Mouse (Mus musculus) midbrain, embryonic 15.5 days (tissue): Measurements from ENCODE around the gene Gm21904. TPM values are rescaled to one million over a fixed set of nuclear protein-coding genes. Genes with fewer than 3 reads are reported as not detected.
"Not testable (repeated sequence)": the region's sequence is repeated elsewhere in the genome, so short reads cannot be mapped to it uniquely, and the experiment has no call there.

Experiments
- ATAC-seq: fragments of 200-750 bp; cut with Nextera tagmentation; replicated peaks from 2 replicates; pipeline ENCODE4 v1.8.0; 2017; ENCODE audit warnings: moderate TSS enrichment
- H3K27ac ChIP-seq: fragments of 300-500 bp; sonication (generic); 2 replicates; pipeline ENCODE4 v1.5.1; 2015; ENCODE audit warnings: mild to moderate bottlenecking, inconsistent platforms
- H3K27me3 ChIP-seq: fragments of 300-500 bp; sonication (generic); replicated peaks from 2 replicates; pipeline ENCODE4 v1.6.1; 2015; ENCODE audit warnings: inconsistent platforms
- H3K36me3 ChIP-seq: fragments of 300-500 bp; sonication (generic); replicated peaks from 2 replicates; pipeline ENCODE4 v1.6.1; 2015; ENCODE audit warnings: inconsistent platforms
- H3K4me1 ChIP-seq: fragments of 300-500 bp; sonication (generic); 2 replicates; pipeline ENCODE4 v1.6.1; 2015; ENCODE audit warnings: inconsistent platforms
- H3K4me2 ChIP-seq: fragments of 300-500 bp; sonication (generic); 2 replicates; pipeline ENCODE4 v1.6.1; 2015; ENCODE audit warnings: inconsistent platforms, mild to moderate bottlenecking, moderate library complexity
- H3K4me3 ChIP-seq: fragments of 300-500 bp; sonication (generic); 2 replicates; pipeline ENCODE4 v1.5.1; 2015; ENCODE audit warnings: mild to moderate bottlenecking, inconsistent platforms
- H3K9ac ChIP-seq: fragments of 300-500 bp; sonication (generic); 2 replicates; pipeline ENCODE4 v1.6.1; 2015; ENCODE audit warnings: mild to moderate bottlenecking, inconsistent platforms
- H3K9me3 ChIP-seq: fragments of 300-500 bp; sonication (generic); 2 replicates; pipeline ENCODE4 v1.6.1; 2016; ENCODE audit warnings: inconsistent platforms
- WGBS: fragments of 180-500 bp; shearing (Covaris S2); methylation state at CpG from one replicate; pipeline ENCODE4 v1.1.7; 2015; ENCODE audit warnings: mixed read lengths; 5-methylcytosine and 5-hydroxymethylcytosine counted together
- polyA plus RNA-seq: library from polyadenylated mRNA; unstranded; fragments of >200 nt; fragmentation: Nextera tagmentation; extraction: Ambion mirVana; gene quantifications from 2 replicates; pipeline ENCODE4 v1.2.1, GENCODE M21; 2015

Gene Gm21904
- not detected in 2 replicates for polyA plus RNA-seq

DNA sequence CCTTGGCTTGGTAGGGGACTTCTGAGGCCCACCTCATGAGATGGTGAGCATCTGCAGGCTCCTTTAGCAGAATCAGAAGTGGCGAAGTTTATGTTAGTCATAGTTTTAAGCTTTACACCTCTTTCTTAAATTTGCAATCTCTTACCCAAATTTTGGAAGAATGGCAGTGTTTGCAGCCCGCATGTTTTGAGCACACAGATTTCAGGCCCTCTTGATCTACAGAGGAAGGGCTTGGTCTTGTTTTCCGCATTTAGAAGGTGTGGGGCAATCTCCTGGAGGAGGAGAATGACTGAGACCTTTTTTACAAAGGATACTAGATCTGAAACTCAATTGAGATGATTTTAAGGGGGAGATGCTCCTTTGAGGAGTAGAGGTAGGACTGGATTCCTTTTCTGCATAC lies at the start of gene Gm21904:
Gene Gm21904, minus strand, starts transcription at position 101 of the 400 bp plus-strand sequence.
- not testable (repeated sequence) for H3K36me3 ChIP-seq, H3K27ac ChIP-seq, H3K27me3 ChIP-seq, H3K9ac ChIP-seq, H3K4me1 ChIP-seq, H3K9me3 ChIP-seq, H3K4me2 ChIP-seq, ATAC-seq, H3K4me3 ChIP-seq
- WGBS: no CpG with 5 or more reads among the region's 3 CpGs

GRCm38 (mm10) chrY:17874441-17874840 lies 28.4 kb upstream of the Gm21904 start, which contains the start of the genes Gm20772 and Gm20831:
Gene Gm20772, plus strand, starts transcription at chrY:17874741.
Gene Gm20831, plus strand, starts transcription at chrY:17874741.
- ATAC-seq, H3K4me3 ChIP-seq, H3K9me3 ChIP-seq, H3K27me3 ChIP-seq, H3K4me2 ChIP-seq, H3K4me1 ChIP-seq, H3K9ac ChIP-seq, H3K36me3 ChIP-seq, H3K27ac ChIP-seq: not testable (repeated sequence)

Other genes starting within 250 kb of the Gm21904 start
- gene Gm20772, start 28.5 kb upstream of the Gm21904 start, polyA plus RNA-seq: not detected in 2 replicates
- not detected in 2 replicates for gene Gm20831, start 28.5 kb upstream of the Gm21904 start, polyA plus RNA-seq
- not detected in 2 replicates for gene Srsy, start 91.1 kb upstream of the Gm21904 start, polyA plus RNA-seq
- gene Gm21764, start 215.5 kb upstream of the Gm21904 start, polyA plus RNA-seq: not detected in 2 replicates
- not detected in 2 replicates for gene Ssty1, start 242.8 kb upstream of the Gm21904 start, polyA plus RNA-seq